In the genomic region with DNA sequence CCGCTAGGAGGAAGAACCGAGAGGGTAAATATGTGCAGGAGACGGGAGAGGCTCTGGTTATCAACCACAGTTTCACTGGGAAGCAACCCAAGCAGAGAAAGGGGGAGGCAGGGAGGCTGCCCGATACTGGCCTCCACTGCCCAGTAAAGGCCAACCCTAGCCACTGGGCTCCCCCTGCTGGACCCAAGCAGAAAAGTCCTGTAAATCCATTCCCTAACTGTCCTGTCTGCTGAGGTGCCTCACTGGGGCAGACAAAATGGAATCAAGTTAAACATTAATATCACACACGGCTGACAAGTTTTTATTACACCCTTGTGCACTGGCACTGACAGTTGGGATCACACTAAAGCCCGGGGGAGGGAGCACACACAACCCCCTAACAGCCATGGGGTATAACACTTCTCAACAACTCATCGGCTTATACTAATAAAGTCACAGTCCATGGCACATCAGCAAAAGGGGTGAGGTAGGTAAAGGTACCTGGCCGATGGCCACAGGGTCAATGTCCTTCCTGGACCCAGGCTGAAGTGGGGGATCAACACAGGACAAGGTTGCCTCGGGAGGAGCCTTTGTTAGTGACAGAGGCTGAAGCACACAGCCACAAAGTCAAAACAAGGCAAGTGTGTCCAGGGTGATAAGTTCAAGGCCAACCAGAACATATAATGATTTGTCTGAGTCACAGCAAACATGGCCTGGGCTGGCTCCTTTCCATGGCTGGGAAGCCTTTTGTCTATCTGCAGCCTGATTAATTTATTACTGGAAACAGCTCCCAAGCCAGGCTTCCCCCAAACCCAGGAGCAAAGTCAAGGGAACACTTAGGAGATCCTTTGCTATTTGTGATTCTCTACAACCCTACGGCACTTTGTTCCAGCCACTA, we compare ENCODE assay signal across 8 mouse cellular contexts. TPM values are rescaled to one million over a fixed set of nuclear protein-coding genes. Genes with fewer than 3 reads are reported as not detected.
A peak's percentile ranks its signal among the peaks of the same experiment; 100 is the strongest.
DNase-seq lines count a peak whose midpoint lies in the region; ATAC-seq and TF ChIP-seq lines count a peak whose summit lies in the region.

No protein-coding gene starts in this region.

- H3K27ac ChIP-seq in hindbrain, embryonic 10.5 days, result peak overlapping the region; percentile 53; the same call in 1 of the 2 replicates
- no peak overlapping the region for H3K27ac ChIP-seq in hindbrain, embryonic 12.5 days
- peak overlapping the region; percentile 83 for H3K27ac ChIP-seq in intestine, embryonic 15.5 days
- no peak overlapping the region for H3K27ac ChIP-seq in hindbrain, embryonic 16.5 days (ENCODE audit: low read depth, low read length)

- in situ Hi-C loops in Patski (cut with MboI; ENCODE audit: low pct_unique_long_range_greater_than_20kb), result no loop called here

- POLR2A ChIA-PET in Patski (lab: Charles Lee), result interaction anchor here (0.7 to 1.2 kb wide), 4 partner anchors 19 to 31 kb away, joined by 3 to 4 read pairs (median 3); partner anchors contain the start of gene Cdk5rap3

- peak; percentile 96 for TF ChIP-seq CTCF in Patski (IDR thresholded peaks at IDR 0.05)

- whole genome bisulfite sequencing in hindbrain, embryonic 10.5 days, result 58% methylated on average over 10 of the region's 10 CpGs
- 53% methylated on average over 10 of the region's 10 CpGs for WGBS in hindbrain, embryonic 12.5 days
- 40% methylated on average over 10 of the region's 10 CpGs for WGBS in intestine, embryonic 15.5 days
- WGBS in hindbrain, embryonic 16.5 days, result 56% methylated on average over 10 of the region's 10 CpGs

- H3K4me1 ChIP-seq in hindbrain, embryonic 10.5 days (replicated peaks), result peaks cover 15% of the 10 kb centered on the region
- no peaks in the 10 kb centered on the region for H3K4me1 ChIP-seq in hindbrain, embryonic 12.5 days
- H3K4me1 ChIP-seq in intestine, embryonic 15.5 days (replicated peaks), result peaks cover 31% of the 10 kb centered on the region
- no peaks in the 10 kb centered on the region for H3K4me1 ChIP-seq in hindbrain, embryonic 16.5 days (ENCODE audit: control insufficient read depth, insufficient read depth, low read depth, low read length)

- no peak overlapping the region for H3K9ac ChIP-seq in hindbrain, embryonic 12.5 days
- no peak overlapping the region for H3K9ac ChIP-seq in intestine, embryonic 15.5 days
- no peak overlapping the region for H3K9ac ChIP-seq in hindbrain, embryonic 16.5 days (ENCODE audit: low read depth, low read length)

- H3K9me3 ChIP-seq in hindbrain, embryonic 10.5 days, result no peaks in the 10 kb centered on the region
- H3K9me3 ChIP-seq in hindbrain, embryonic 12.5 days (replicated peaks), result no peaks in the 10 kb centered on the region
- H3K9me3 ChIP-seq in intestine, embryonic 15.5 days, result no peaks in the 10 kb centered on the region
- H3K9me3 ChIP-seq in hindbrain, embryonic 16.5 days (ENCODE audit: control insufficient read depth, low read length), result no peaks in the 10 kb centered on the region

- H3K27me3 ChIP-seq in hindbrain, embryonic 10.5 days (ENCODE audit: insufficient read depth, poor library complexity, severe bottlenecking), result peaks cover 2% of the 10 kb centered on the region; the same call in 1 of the 2 replicates
- no peaks in the 10 kb centered on the region for H3K27me3 ChIP-seq in hindbrain, embryonic 12.5 days
- H3K27me3 ChIP-seq in Patski, result no peaks in the 10 kb centered on the region
- H3K27me3 ChIP-seq in intestine, embryonic 15.5 days (replicated peaks), result no peaks in the 10 kb centered on the region
- no peaks in the 10 kb centered on the region for H3K27me3 ChIP-seq in hindbrain, embryonic 16.5 days (replicated peaks; ENCODE audit: control insufficient read depth, insufficient read depth, low read length)

- DNase-seq in hindbrain, embryonic 10.5 days (ENCODE audit: low spot score), result peak; percentile 55
- no peak for DNase-seq in Patski (ENCODE audit: low read depth, low spot score)
- DNase-seq in lung, adult 18-20 months, result peak; percentile 82 to 89
- DNase-seq in spleen, postnatal 10 days (ENCODE audit: low spot score in 2 of 2), result peak; percentile 66 to 77

- no peak overlapping the region for H3K4me2 ChIP-seq in hindbrain, embryonic 12.5 days (replicated peaks)
- H3K4me2 ChIP-seq in intestine, embryonic 15.5 days (replicated peaks), result peak overlapping the region; percentile 18; the same call in 1 of the 2 replicates
- H3K4me2 ChIP-seq in hindbrain, embryonic 16.5 days (ENCODE audit: low read length), result no peak overlapping the region

- ATAC-seq in hindbrain, embryonic 12.5 days (ENCODE audit: low FRiP score), result no peak
- ATAC-seq in Patski, result peak; percentile 85
- peak; percentile 62 for ATAC-seq in erythroblast, adult 5-6 weeks (replicated peaks; ENCODE audit: low FRiP score, poor library complexity, severe bottlenecking)
- peak; percentile 83 for ATAC-seq in intestine, embryonic 15.5 days
- no peak for ATAC-seq in hindbrain, embryonic 16.5 days

- H3K36me3 ChIP-seq in hindbrain, embryonic 10.5 days, result no peaks in the 10 kb centered on the region
- no peaks in the 10 kb centered on the region for H3K36me3 ChIP-seq in hindbrain, embryonic 12.5 days
- H3K36me3 ChIP-seq in intestine, embryonic 15.5 days, result no peaks in the 10 kb centered on the region
- H3K36me3 ChIP-seq in hindbrain, embryonic 16.5 days (ENCODE audit: control insufficient read depth, insufficient read depth, low read length), result no peaks in the 10 kb centered on the region

- CTCF ChIA-PET in Patski (lab: Charles Lee), result interaction anchor here (0.7 to 3.1 kb wide), 6 partner anchors 8 to 26 kb away, joined by 3 to 17 read pairs (median 8); partner anchors contain the start of gene Cdk5rap3

- no peak overlapping the region for H3K4me3 ChIP-seq in hindbrain, embryonic 10.5 days
- no peak overlapping the region for H3K4me3 ChIP-seq in hindbrain, embryonic 12.5 days
- H3K4me3 ChIP-seq in intestine, embryonic 15.5 days (replicated peaks), result no peak overlapping the region
- H3K4me3 ChIP-seq in hindbrain, embryonic 16.5 days (ENCODE audit: low read length), result no peak overlapping the region

RNA-seq across cellular contexts. Expression of gene Pnpo, which starts 6.0 kb away (rescaled TPM):
- 31.4 and 36.4 TPM in 2 replicates for polyA plus RNA-seq in hindbrain, embryonic 10.5 days (2016; fragmentation: Nextera tagmentation; extraction: Ambion mirVana)
- 21.5 and 22.5 TPM in 2 replicates for polyA plus RNA-seq in hindbrain, embryonic 12.5 days (2016; fragmentation: Nextera tagmentation; extraction: Ambion mirVana)
- 26.5 TPM for polyA plus RNA-seq in Patski (2021)
- total RNA-seq in erythroblast, adult 5-6 weeks (2015; ENCODE audit: low replicate concordance), result 231 and 288 TPM in 2 replicates
- 381 and 405 TPM in 2 replicates for total RNA-seq in erythroblast, adult 5-6 weeks (2017; ENCODE audit: low replicate concordance)
- 81.9 and 92.8 TPM in 2 replicates for polyA plus RNA-seq in intestine, embryonic 15.5 days (2015; fragmentation: Nextera tagmentation; extraction: Ambion mirVana)
- polyA plus RNA-seq in hindbrain, embryonic 16.5 days (2015; fragmentation: Nextera tagmentation; extraction: Ambion mirVana), result 36.2 and 37.3 TPM in 2 replicates

RNA-seq across cellular contexts. Expression of gene Prr15l, which starts 9.9 kb away (rescaled TPM):
- polyA plus RNA-seq in hindbrain, embryonic 10.5 days (2016; fragmentation: Nextera tagmentation; extraction: Ambion mirVana), result 0.37 and 0.75 TPM in 2 replicates
- polyA plus RNA-seq in hindbrain, embryonic 12.5 days (2016; fragmentation: Nextera tagmentation; extraction: Ambion mirVana), result 0.53 and 1.5 TPM in 2 replicates
- 2.1 TPM for polyA plus RNA-seq in Patski (2021)
- total RNA-seq in erythroblast, adult 5-6 weeks (2015; ENCODE audit: low replicate concordance), result not detected in 2 replicates
- total RNA-seq in erythroblast, adult 5-6 weeks (2017; ENCODE audit: low replicate concordance), result 0.94 and 1.3 TPM in 2 replicates
- 84.7 and 86.9 TPM in 2 replicates for polyA plus RNA-seq in intestine, embryonic 15.5 days (2015; fragmentation: Nextera tagmentation; extraction: Ambion mirVana)
- 0.35 and 0.60 TPM in 2 replicates for polyA plus RNA-seq in hindbrain, embryonic 16.5 days (2015; fragmentation: Nextera tagmentation; extraction: Ambion mirVana)

RNA-seq across cellular contexts. Expression of gene Cdk5rap3, which starts 21.5 kb away (rescaled TPM):
- 112 and 124 TPM in 2 replicates for polyA plus RNA-seq in hindbrain, embryonic 10.5 days (2016; fragmentation: Nextera tagmentation; extraction: Ambion mirVana)
- 98.8 and 98.9 TPM in 2 replicates for polyA plus RNA-seq in hindbrain, embryonic 12.5 days (2016; fragmentation: Nextera tagmentation; extraction: Ambion mirVana)
- polyA plus RNA-seq in Patski (2021), result 95.8 TPM
- 6.1 and 8.6 TPM in 2 replicates for total RNA-seq in erythroblast, adult 5-6 weeks (2015; ENCODE audit: low replicate concordance)
- 6.8 and 17.3 TPM in 2 replicates for total RNA-seq in erythroblast, adult 5-6 weeks (2017; ENCODE audit: low replicate concordance)
- polyA plus RNA-seq in intestine, embryonic 15.5 days (2015; fragmentation: Nextera tagmentation; extraction: Ambion mirVana), result 64.2 and 66.7 TPM in 2 replicates
- polyA plus RNA-seq in hindbrain, embryonic 16.5 days (2015; fragmentation: Nextera tagmentation; extraction: Ambion mirVana), result 81.2 and 84.8 TPM in 2 replicates

RNA-seq across cellular contexts. Expression of gene Sp2, which starts 45.0 kb away (rescaled TPM):
- polyA plus RNA-seq in hindbrain, embryonic 10.5 days (2016; fragmentation: Nextera tagmentation; extraction: Ambion mirVana), result 29.5 and 31.4 TPM in 2 replicates
- 19.0 and 20.8 TPM in 2 replicates for polyA plus RNA-seq in hindbrain, embryonic 12.5 days (2016; fragmentation: Nextera tagmentation; extraction: Ambion mirVana)
- polyA plus RNA-seq in Patski (2021), result 13.0 TPM
- total RNA-seq in erythroblast, adult 5-6 weeks (2015; ENCODE audit: low replicate concordance), result 16.1 and 17.1 TPM in 2 replicates
- 4.4 and 6.1 TPM in 2 replicates for total RNA-seq in erythroblast, adult 5-6 weeks (2017; ENCODE audit: low replicate concordance)
- polyA plus RNA-seq in intestine, embryonic 15.5 days (2015; fragmentation: Nextera tagmentation; extraction: Ambion mirVana), result 13.3 and 15.1 TPM in 2 replicates
- polyA plus RNA-seq in hindbrain, embryonic 16.5 days (2015; fragmentation: Nextera tagmentation; extraction: Ambion mirVana), result 13.5 and 19.0 TPM in 2 replicates

Comparison
In these comparisons a context has a peak if more than half of its experiments do, and no peak if none do; other contexts are left out.
1. H3K27ac ChIP-seq: peak in hindbrain, embryonic 10.5 days (single experiment) and intestine, embryonic 15.5 days (single experiment); none in hindbrain, embryonic 12.5 days (single experiment) and hindbrain, embryonic 16.5 days (single experiment).
2. ATAC-seq: peak in Patski (single experiment), erythroblast, adult 5-6 weeks (single experiment) and intestine, embryonic 15.5 days (single experiment); none in hindbrain, embryonic 12.5 days (single experiment) and hindbrain, embryonic 16.5 days (single experiment).
3. RNA of gene Prr15l, which starts 9.9 kb away (polyA plus RNA-seq): 84.7 to 86.9 TPM in intestine, embryonic 15.5 days; 2.1 TPM in Patski (single experiment), 0.53 to 1.5 TPM in hindbrain, embryonic 12.5 days, 0.37 to 0.75 TPM in hindbrain, embryonic 10.5 days and 0.35 to 0.60 TPM in hindbrain, embryonic 16.5 days; every median in the first group is over 10 times any median in the second.